Mouse (Mus musculus) liver, adult (tissue): ENCODE measurements at regions not wholly inside any gene's neighbourhood (a gene's known extent, or its start where the extent isn't known, plus 50 kb on each side); places are given as distances from the start of the nearest gene placed in this dataset.
A peak's percentile ranks its signal among the peaks of the same experiment; 100 is the strongest.

Experiments
- GATA4 ChIP-seq: IDR thresholded peaks from 2 replicates; pipeline ENCODE4 v1.6.1; 2014; ENCODE audit warnings: mild to moderate bottlenecking, low read length; ENCODE audit not compliant: insufficient replicate concordance

DNA sequence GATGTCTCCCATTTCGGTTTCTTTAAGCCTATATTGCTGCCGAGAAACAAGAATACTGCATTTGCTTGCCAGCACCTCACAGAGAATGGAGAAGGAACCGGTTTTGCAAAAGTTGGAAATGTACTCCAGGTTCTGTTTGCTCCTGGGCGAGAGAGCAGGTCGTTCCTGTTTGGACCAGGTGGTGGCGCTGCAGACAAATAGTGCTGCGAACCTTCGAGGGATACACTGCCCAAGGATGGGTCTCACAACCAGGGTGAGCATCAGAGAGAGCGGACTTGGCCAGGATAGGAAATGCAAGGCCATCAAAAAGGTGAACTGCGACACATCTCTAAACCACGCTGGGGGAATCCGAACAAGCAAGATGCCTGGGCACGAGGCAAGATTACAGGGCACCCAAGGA is 54.0 kb upstream of the Ets2 start:
- no peak for TF ChIP-seq GATA4

GRCm38 (mm10) chr16:95642784-95643590 is 56.6 kb upstream of the Erg start:
- no peak for TF ChIP-seq GATA4

GRCm38 (mm10) chr16:95640670-95641069 is 54.3 kb upstream of the Erg start:
- no peak for TF ChIP-seq GATA4

DNA sequence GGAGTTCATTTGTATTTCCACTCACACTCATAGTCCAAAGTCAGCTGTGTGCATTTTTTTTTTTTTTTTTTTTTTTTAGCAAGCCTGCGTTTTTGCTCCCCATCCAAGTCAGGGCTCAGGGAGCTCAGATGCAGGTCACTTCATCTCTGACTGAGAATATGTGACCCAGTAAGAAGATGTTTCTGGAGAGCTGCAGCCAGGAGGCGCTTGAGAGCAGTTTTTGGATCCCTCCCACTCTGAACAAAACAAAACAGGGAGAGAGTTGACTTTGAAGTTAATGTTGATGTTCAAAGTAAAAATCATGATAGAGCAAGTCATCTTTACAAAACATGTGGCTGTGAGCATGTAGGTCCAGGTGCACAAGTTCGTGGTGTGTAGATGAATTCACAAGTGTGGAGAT is 53.3 kb upstream of the Erg start:
- no peak for TF ChIP-seq GATA4

DNA sequence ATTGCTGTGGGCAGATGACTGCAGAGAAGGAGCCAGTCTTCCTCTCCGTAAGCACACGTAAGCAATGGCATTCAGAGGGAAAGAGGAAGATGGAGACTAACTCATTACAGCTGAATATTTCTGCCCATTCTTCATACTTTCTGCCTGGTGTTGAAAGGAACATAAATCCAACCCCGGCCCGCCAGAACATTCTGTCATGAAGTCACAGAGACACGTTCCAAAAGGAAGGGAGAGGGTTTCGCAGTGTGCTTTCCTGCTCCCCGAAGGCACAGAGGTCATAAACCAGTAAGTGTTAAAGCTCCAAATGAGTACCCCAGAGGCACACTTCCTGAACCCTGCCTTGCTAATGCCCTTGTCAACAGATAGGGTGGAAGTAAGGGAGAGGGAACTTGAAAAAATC is 51.5 kb upstream of the Erg start:
- no peak for TF ChIP-seq GATA4

GRCm38 (mm10) chr16:95636615-95637014 is 50.2 kb upstream of the Erg start:
- peak; percentile 100 for TF ChIP-seq GATA4
